In genomic region chr8:11005460-11006275, GRCm38 (mm10) we compare ENCODE assay signal across 8 mouse cellular contexts. TPM values are rescaled to one million over a fixed set of nuclear protein-coding genes. Genes with fewer than 3 reads are reported as not detected.
DNase-seq lines count a peak whose midpoint lies in the region; ATAC-seq and TF ChIP-seq lines count a peak whose summit lies in the region.

No protein-coding gene starts in this region.

- no peak overlapping the region for H3K27ac ChIP-seq in kidney, embryonic 16.5 days (ENCODE audit: low read length)
- H3K27ac ChIP-seq in forebrain, postnatal 0 days (ENCODE audit: low read depth, low read length): no peak overlapping the region
- peak overlapping the region; percentile 97 for H3K27ac ChIP-seq in liver, embryonic 12.5 days
- no peak overlapping the region for H3K27ac ChIP-seq in thymus, adult 2 months (ENCODE audit: control insufficient read depth, insufficient read depth, low read length)

- H3K9ac ChIP-seq in kidney, embryonic 16.5 days (replicated peaks; ENCODE audit: low read length): peak overlapping the region; percentile 89
- H3K9ac ChIP-seq in forebrain, postnatal 0 days: peak overlapping the region; percentile 19
- peak overlapping the region; percentile 94 for H3K9ac ChIP-seq in liver, embryonic 12.5 days

- peak overlapping the region; percentile 73 for H3K4me3 ChIP-seq in kidney, embryonic 16.5 days (ENCODE audit: low read length)
- peak overlapping the region; percentile 84; the same call in 1 of the 2 replicates for H3K4me3 ChIP-seq in forebrain, postnatal 0 days (ENCODE audit: low read depth, low read length)
- peak overlapping the region; percentile 88 for H3K4me3 ChIP-seq in liver, embryonic 12.5 days
- H3K4me3 ChIP-seq in thymus, adult 2 months (ENCODE audit: control insufficient read depth, insufficient read depth, low read length): no peak overlapping the region

- TF ChIP-seq CTCF in forebrain, postnatal 0 days (IDR thresholded peaks at IDR 0.05; ENCODE audit: low read depth): peak; percentile 25
- no peak for TF ChIP-seq CTCF in thymus, adult 2 months (IDR thresholded peaks at IDR 0.05; ENCODE audit: borderline replicate concordance, control insufficient read depth, extremely low read depth, insufficient read depth, low read length, poor library complexity)

- ATAC-seq in kidney, embryonic 16.5 days (ENCODE audit: low FRiP score, low TSS enrichment): no peak
- ATAC-seq in forebrain, postnatal 0 days: no peak
- no peak for ATAC-seq in liver, embryonic 12.5 days

- peaks cover 3% of the 10 kb centered on the region; the same call in 1 of the 2 replicates for H3K36me3 ChIP-seq in kidney, embryonic 16.5 days (ENCODE audit: insufficient read depth, low read length)
- H3K36me3 ChIP-seq in forebrain, postnatal 0 days (ENCODE audit: insufficient read depth): no peaks in the 10 kb centered on the region; the same call in 1 of the 2 replicates
- H3K36me3 ChIP-seq in liver, embryonic 12.5 days: peaks cover 49% of the 10 kb centered on the region
- no peaks in the 10 kb centered on the region for H3K36me3 ChIP-seq in thymus, adult 2 months (ENCODE audit: control insufficient read depth, insufficient read depth, low read length)

- 77% methylated on average over 26 of the region's 26 CpGs for WGBS in kidney, embryonic 16.5 days
- 84% methylated on average over 26 of the region's 26 CpGs for WGBS in forebrain, postnatal 0 days
- 82% methylated on average over 26 of the region's 26 CpGs for WGBS in liver, embryonic 12.5 days (ENCODE audit: insufficient replicate concordance)
- WGBS in thymus, adult 2 months: 95% methylated on average over 26 of the region's 26 CpGs

- H3K4me2 ChIP-seq in kidney, embryonic 16.5 days (replicated peaks; ENCODE audit: low read depth, low read length): peak overlapping the region; percentile 93
- peak overlapping the region; percentile 86 for H3K4me2 ChIP-seq in forebrain, postnatal 0 days (ENCODE audit: low read depth)
- H3K4me2 ChIP-seq in liver, embryonic 12.5 days: peak overlapping the region; percentile 90

- no peak for DNase-seq in kidney, postnatal 10 days
- peak; percentile 61 for DNase-seq in adipocyte (ENCODE audit: low spot score)
- DNase-seq in forebrain, postnatal 0 days: no peak
- no peak for DNase-seq in urinary bladder, adult 18-20 months (ENCODE audit: low spot score in 2 of 2)
- DNase-seq in urinary bladder, postnatal 36 days (ENCODE audit: low spot score in 2 of 2): no peak
- no peak for DNase-seq in thymus, adult 2 months

- H3K4me1 ChIP-seq in kidney, embryonic 16.5 days (ENCODE audit: insufficient read depth, low read length): peaks cover 72% of the 10 kb centered on the region
- H3K4me1 ChIP-seq in forebrain, postnatal 0 days (ENCODE audit: insufficient read depth): peaks cover 56% of the 10 kb centered on the region
- peaks cover 72% of the 10 kb centered on the region for H3K4me1 ChIP-seq in liver, embryonic 12.5 days
- H3K4me1 ChIP-seq in thymus, adult 2 months (replicated peaks; ENCODE audit: control insufficient read depth, insufficient read depth, low read length): peaks cover 35% of the 10 kb centered on the region

- no peak for TF ChIP-seq POLR2A in thymus, adult 2 months (IDR thresholded peaks at IDR 0.05; ENCODE audit: control insufficient read depth, extremely low read depth, insufficient read depth, low read length, poor library complexity)

- H3K27me3 ChIP-seq in kidney, embryonic 16.5 days (ENCODE audit: insufficient read depth, low read length): no peaks in the 10 kb centered on the region
- no peaks in the 10 kb centered on the region for H3K27me3 ChIP-seq in forebrain, postnatal 0 days (ENCODE audit: insufficient read depth, low read length)
- peaks cover 7% of the 10 kb centered on the region; the same call in 1 of the 2 replicates for H3K27me3 ChIP-seq in liver, embryonic 12.5 days (replicated peaks)
- no peaks in the 10 kb centered on the region for H3K27me3 ChIP-seq in thymus, adult 2 months (ENCODE audit: control insufficient read depth, insufficient read depth, low read length)

- no peaks in the 10 kb centered on the region for H3K9me3 ChIP-seq in kidney, embryonic 16.5 days (ENCODE audit: low read length)
- H3K9me3 ChIP-seq in forebrain, postnatal 0 days (ENCODE audit: low read length): no peaks in the 10 kb centered on the region
- no peaks in the 10 kb centered on the region for H3K9me3 ChIP-seq in liver, embryonic 12.5 days (replicated peaks)

RNA-seq across cellular contexts. Expression of gene Irs2, which starts 2.6 kb away (rescaled TPM):
- 4.1 and 4.8 TPM in 2 replicates for polyA plus RNA-seq in kidney, embryonic 16.5 days (2015; fragmentation: Nextera tagmentation; extraction: Ambion mirVana)
- 28.2 and 37.3 TPM in 2 replicates for total RNA-seq in forebrain, postnatal 0 days (2014; rRNA removed)
- polyA plus RNA-seq in forebrain, postnatal 0 days (2015; fragmentation: Nextera tagmentation; extraction: Ambion mirVana): 5.5 and 7.6 TPM in 2 replicates
- polyA plus RNA-seq in liver, embryonic 12.5 days (2016; fragmentation: Nextera tagmentation; extraction: Ambion mirVana): 9.6 and 10.4 TPM in 2 replicates
- 17.1 and 20.4 TPM in 2 replicates for polyA plus RNA-seq in thymus, adult 2 months (2012; rRNA removed)

Comparison
In these comparisons a context has a peak if more than half of its experiments do, and no peak if none do; other contexts are left out.
1. H3K9ac ChIP-seq: peak in every context shown above with its lines; median percentile 94 in liver, embryonic 12.5 days; 89 in kidney, embryonic 16.5 days; 19 in forebrain, postnatal 0 days.